Mouse (Mus musculus): ENCODE data around the gene Dot1l. TPM values are rescaled to one million over a fixed set of nuclear protein-coding genes. Genes with fewer than 3 reads are reported as not detected.
A peak's percentile ranks its signal among the peaks of the same experiment; 100 is the strongest.

The Dot1l gene
- polyA plus RNA-seq, 1 experiment = 43.0 TPM

- peak; percentile 35 for DNase-seq
- Histone ChIP-seq H3K4me1 (ENCODE audit: control insufficient read depth, insufficient read depth, low read length) (peaks cover 4% of the 10 kb centered on the region; the same call in 1 of the 2 replicates), H3K4me3 (replicated peaks; ENCODE audit: extremely low read depth, low read depth, low read length) (no peak overlapping the region)
- TF ChIP-seq CTCF (IDR thresholded peaks at IDR 0.05; ENCODE audit: insufficient read depth, low read length) = no peak
- TF ChIP-seq POLR2A (IDR thresholded peaks at IDR 0.05; ENCODE audit: borderline replicate concordance, extremely low read depth, low read depth, low read length) = no peak
- WGBS = 69% methylated on average over 10 of the region's 10 CpGs
Observed at GRCm38 (mm10) chr10:80766161-80766815, 11.3 kb downstream of the Dot1l start.

- Histone ChIP-seq H3K4me1 (ENCODE audit: control insufficient read depth, insufficient read depth, low read length) (peaks cover 4% of the 10 kb centered on the region; the same call in 1 of the 2 replicates), H3K4me3 (replicated peaks; ENCODE audit: extremely low read depth, low read depth, low read length) (no peak overlapping the region)
- no peak for DNase-seq
- no peak for TF ChIP-seq POLR2A (IDR thresholded peaks at IDR 0.05; ENCODE audit: borderline replicate concordance, extremely low read depth, low read depth, low read length)
- TF ChIP-seq CTCF (IDR thresholded peaks at IDR 0.05; ENCODE audit: insufficient read depth, low read length) = no peak
- 69% methylated on average over 6 of the region's 6 CpGs for WGBS
Observed at GRCm38 (mm10) chr10:80768365-80768764, 13.4 kb downstream of the Dot1l start.

GRCm38 (mm10) chr10:80773816-80774215 is 18.8 kb downstream of the Dot1l start:
- TF ChIP-seq POLR2A (IDR thresholded peaks at IDR 0.05; ENCODE audit: borderline replicate concordance, extremely low read depth, low read depth, low read length) = no peak
- no peak for TF ChIP-seq CTCF (IDR thresholded peaks at IDR 0.05; ENCODE audit: insufficient read depth, low read length)
- no peak overlapping the region for H3K4me3 ChIP-seq (replicated peaks; ENCODE audit: extremely low read depth, low read depth, low read length)
- no peaks in the 10 kb centered on the region for H3K4me1 ChIP-seq (ENCODE audit: control insufficient read depth, insufficient read depth, low read length)
- DNase-seq = no peak
- WGBS = 74% methylated on average over 5 of the region's 5 CpGs

- WGBS = 36% methylated on average over 2 of the region's 2 CpGs
- H3K4me3 ChIP-seq (replicated peaks; ENCODE audit: extremely low read depth, low read depth, low read length) = no peak overlapping the region
- TF ChIP-seq CTCF (IDR thresholded peaks at IDR 0.05; ENCODE audit: insufficient read depth, low read length) (peak; percentile 96), POLR2A (IDR thresholded peaks at IDR 0.05; ENCODE audit: borderline replicate concordance, extremely low read depth, low read depth, low read length) (no peak)
- DNase-seq = peak; percentile 68
- H3K4me1 ChIP-seq (ENCODE audit: control insufficient read depth, insufficient read depth, low read length) = no peaks in the 10 kb centered on the region
Observed at GRCm38 (mm10) chr10:80774549-80774948, 19.5 kb downstream of the Dot1l start.

- TF ChIP-seq CTCF (IDR thresholded peaks at IDR 0.05; ENCODE audit: insufficient read depth, low read length) = no peak
- 84% methylated on average over 4 of the region's 4 CpGs for WGBS
- Histone ChIP-seq H3K4me1 (ENCODE audit: control insufficient read depth, insufficient read depth, low read length) (no peaks in the 10 kb centered on the region), H3K4me3 (replicated peaks; ENCODE audit: extremely low read depth, low read depth, low read length) (no peak overlapping the region)
- no peak for DNase-seq
Observed at GRCm38 (mm10) chr10:80774981-80775380, 20.0 kb downstream of the Dot1l start.

- TF ChIP-seq POLR2A (IDR thresholded peaks at IDR 0.05; ENCODE audit: borderline replicate concordance, extremely low read depth, low read depth, low read length) = no peak
- no peak for TF ChIP-seq CTCF (IDR thresholded peaks at IDR 0.05; ENCODE audit: insufficient read depth, low read length)
- no peak for DNase-seq
Observed at GRCm38 (mm10) chr10:80775731-80776130, 20.7 kb downstream of the Dot1l start.

GRCm38 (mm10) chr10:80776358-80776869 is 21.4 kb downstream of the Dot1l start:
- Histone ChIP-seq H3K4me1 (ENCODE audit: control insufficient read depth, insufficient read depth, low read length) (no peaks in the 10 kb centered on the region), H3K4me3 (replicated peaks; ENCODE audit: extremely low read depth, low read depth, low read length) (no peak overlapping the region)
- WGBS = 85% methylated on average over 6 of the region's 6 CpGs
- DNase-seq = no peak
- no peak for TF ChIP-seq POLR2A (IDR thresholded peaks at IDR 0.05; ENCODE audit: borderline replicate concordance, extremely low read depth, low read depth, low read length)
- no peak for TF ChIP-seq CTCF (IDR thresholded peaks at IDR 0.05; ENCODE audit: insufficient read depth, low read length)

More at GRCm38 (mm10) chr10:80775731-80776130, 20.7 kb downstream of the Dot1l start:
- 89% methylated on average over 4 of the region's 4 CpGs for WGBS
- H3K4me1 ChIP-seq (ENCODE audit: control insufficient read depth, insufficient read depth, low read length) = no peaks in the 10 kb centered on the region
- H3K4me3 ChIP-seq (replicated peaks; ENCODE audit: extremely low read depth, low read depth, low read length) = no peak overlapping the region

GRCm38 (mm10) chr10:80777123-80777522 is 22.1 kb downstream of the Dot1l start:
- DNase-seq = no peak
- TF ChIP-seq POLR2A (IDR thresholded peaks at IDR 0.05; ENCODE audit: borderline replicate concordance, extremely low read depth, low read depth, low read length) (no peak), CTCF (IDR thresholded peaks at IDR 0.05; ENCODE audit: insufficient read depth, low read length) (no peak)
- 83% methylated on average over 5 of the region's 5 CpGs for WGBS
- Histone ChIP-seq H3K4me1 (ENCODE audit: control insufficient read depth, insufficient read depth, low read length) (no peaks in the 10 kb centered on the region), H3K4me3 (replicated peaks; ENCODE audit: extremely low read depth, low read depth, low read length) (no peak overlapping the region)

GRCm38 (mm10) chr10:80779565-80779964 is 24.6 kb downstream of the Dot1l start:
- TF ChIP-seq CTCF (IDR thresholded peaks at IDR 0.05; ENCODE audit: insufficient read depth, low read length) = no peak
- TF ChIP-seq POLR2A (IDR thresholded peaks at IDR 0.05; ENCODE audit: borderline replicate concordance, extremely low read depth, low read depth, low read length) = no peak
- Histone ChIP-seq H3K4me3 (replicated peaks; ENCODE audit: extremely low read depth, low read depth, low read length) (no peak overlapping the region), H3K4me1 (ENCODE audit: control insufficient read depth, insufficient read depth, low read length) (no peaks in the 10 kb centered on the region)
- DNase-seq = no peak

GRCm38 (mm10) chr10:80784302-80784701 is 29.3 kb downstream of the Dot1l start:
- 98% methylated on average over 2 of the region's 2 CpGs for WGBS
- TF ChIP-seq CTCF (IDR thresholded peaks at IDR 0.05; ENCODE audit: insufficient read depth, low read length) (no peak), POLR2A (IDR thresholded peaks at IDR 0.05; ENCODE audit: borderline replicate concordance, extremely low read depth, low read depth, low read length) (no peak)
- DNase-seq = no peak
- Histone ChIP-seq H3K4me3 (replicated peaks; ENCODE audit: extremely low read depth, low read depth, low read length) (no peak overlapping the region), H3K4me1 (ENCODE audit: control insufficient read depth, insufficient read depth, low read length) (no peaks in the 10 kb centered on the region)

All from lung, adult 2 months (tissue).